Mouse (Mus musculus): ENCODE data around the gene 2810006K23Rik. TPM values are rescaled to one million over a fixed set of nuclear protein-coding genes. Genes with fewer than 3 reads are reported as not detected.
A peak's percentile ranks its signal among the peaks of the same experiment; 100 is the strongest.
"Not testable (repeated sequence)": the region's sequence is repeated elsewhere in the genome, so short reads cannot be mapped to it uniquely, and the experiment has no call there.

The 2810006K23Rik gene
- 17.7 and 19.4 TPM in 2 replicates for polyA plus RNA-seq (2015; fragmentation: Nextera tagmentation; extraction: Ambion mirVana)

GRCm38 (mm10) chr5:124327510-124328364 is at the start of gene 2810006K23Rik, which contains the start of gene Mphosph9:
2810006K23Rik (plus strand) TSS chr5:124328089.
Mphosph9 (minus strand) TSS chr5:124327972.
- ATAC-seq (ENCODE audit: insufficient number of reproducible peaks, insufficient read depth, low FRiP score, low TSS enrichment, low read depth) = peak; percentile 98
- H3K27me3 ChIP-seq = no peaks in the 10 kb centered on the region
- peak within 1 kb of the TSS; percentile 96 for H3K27ac ChIP-seq
- H3K9ac ChIP-seq = peak within 1 kb of the TSS; percentile 83
- no peaks in the 10 kb centered on the region for H3K9me3 ChIP-seq
- peak within 1 kb of the TSS; percentile 69 for H3K4me3 ChIP-seq
- H3K4me1 ChIP-seq = peaks cover 16% of the 10 kb centered on the region
- under 1% methylated on average over 72 of the region's 72 CpGs for WGBS
- H3K4me2 ChIP-seq = peak within 1 kb of the TSS; percentile 86
- peaks cover 5% of the 10 kb centered on the region; the same call in 1 of the 2 replicates for H3K36me3 ChIP-seq

- ATAC-seq (ENCODE audit: insufficient number of reproducible peaks, insufficient read depth, low FRiP score, low TSS enrichment, low read depth) = no peak
- H3K27ac ChIP-seq = no peak overlapping the region
- H3K9ac ChIP-seq = no peak overlapping the region
- H3K4me2 ChIP-seq = no peak overlapping the region
- peaks cover 77% of the 10 kb centered on the region for H3K36me3 ChIP-seq
- H3K27me3 ChIP-seq = no peaks in the 10 kb centered on the region
- H3K4me3 ChIP-seq = no peak overlapping the region
- no peaks in the 10 kb centered on the region for H3K4me1 ChIP-seq
- 93% methylated on average over 2 of the region's 2 CpGs for WGBS
- peaks cover 2% of the 10 kb centered on the region; the same call in 1 of the 2 replicates for H3K9me3 ChIP-seq
Measured at GRCm38 (mm10) chr5:124282854-124283253, 45.0 kb upstream of the 2810006K23Rik start.

GRCm38 (mm10) chr5:124284330-124284729 is 43.6 kb upstream of the 2810006K23Rik start:
- no peaks in the 10 kb centered on the region for H3K27me3 ChIP-seq
- 58% methylated on average over 3 of the region's 3 CpGs for WGBS

GRCm38 (mm10) chr5:124287616-124288247 is 40.2 kb upstream of the 2810006K23Rik start:
- Histone ChIP-seq H3K4me2 (no peak overlapping the region), H3K9ac (no peak overlapping the region), H3K4me3 (no peak overlapping the region), H3K4me1 (no peaks in the 10 kb centered on the region), H3K36me3 (peaks cover 82% of the 10 kb centered on the region), H3K27ac (no peak overlapping the region), H3K9me3 (peaks cover 3% of the 10 kb centered on the region; the same call in 1 of the 2 replicates), H3K27me3 (no peaks in the 10 kb centered on the region)
- WGBS = 96% methylated on average over 6 of the region's 6 CpGs
- ATAC-seq (ENCODE audit: insufficient number of reproducible peaks, insufficient read depth, low FRiP score, low TSS enrichment, low read depth) = no peak

More at GRCm38 (mm10) chr5:124284330-124284729, 43.6 kb upstream of the 2810006K23Rik start:
- H3K4me3 ChIP-seq = no peak overlapping the region
- no peak overlapping the region for H3K4me2 ChIP-seq
- H3K27ac ChIP-seq = no peak overlapping the region
- ATAC-seq (ENCODE audit: insufficient number of reproducible peaks, insufficient read depth, low FRiP score, low TSS enrichment, low read depth) = no peak
- H3K4me1 ChIP-seq = no peaks in the 10 kb centered on the region
- no peak overlapping the region for H3K9ac ChIP-seq
- peaks cover 78% of the 10 kb centered on the region for H3K36me3 ChIP-seq
- peaks cover 3% of the 10 kb centered on the region; the same call in 1 of the 2 replicates for H3K9me3 ChIP-seq

- H3K4me1 ChIP-seq = no peaks in the 10 kb centered on the region
- no peak overlapping the region for H3K9ac ChIP-seq
- no peak overlapping the region for H3K4me2 ChIP-seq
- no peaks in the 10 kb centered on the region for H3K27me3 ChIP-seq
- 89% methylated on average over 4 of the region's 4 CpGs for WGBS
- H3K27ac ChIP-seq = no peak overlapping the region
- no peak for ATAC-seq (ENCODE audit: insufficient number of reproducible peaks, insufficient read depth, low FRiP score, low TSS enrichment, low read depth)
- no peak overlapping the region for H3K4me3 ChIP-seq
- H3K36me3 ChIP-seq = peaks cover 90% of the 10 kb centered on the region
- peaks cover 3% of the 10 kb centered on the region; the same call in 1 of the 2 replicates for H3K9me3 ChIP-seq
Measured at GRCm38 (mm10) chr5:124290216-124290615, 37.7 kb upstream of the 2810006K23Rik start.

GRCm38 (mm10) chr5:124293967-124294366 is 33.9 kb upstream of the 2810006K23Rik start:
- WGBS = 92% methylated on average over 5 of the region's 5 CpGs
- H3K27me3 ChIP-seq = no peaks in the 10 kb centered on the region

GRCm38 (mm10) chr5:124296475-124296874 is 31.4 kb upstream of the 2810006K23Rik start:
- no peak overlapping the region for H3K4me2 ChIP-seq
- no peaks in the 10 kb centered on the region for H3K9me3 ChIP-seq
- no peak overlapping the region for H3K4me3 ChIP-seq
- 96% methylated on average over 4 of the region's 4 CpGs for WGBS
- H3K9ac ChIP-seq = no peak overlapping the region
- ATAC-seq (ENCODE audit: insufficient number of reproducible peaks, insufficient read depth, low FRiP score, low TSS enrichment, low read depth) = no peak
- H3K36me3 ChIP-seq = peaks cover 75% of the 10 kb centered on the region
- no peaks in the 10 kb centered on the region for H3K27me3 ChIP-seq
- no peaks in the 10 kb centered on the region for H3K4me1 ChIP-seq
- H3K27ac ChIP-seq = no peak overlapping the region

More at GRCm38 (mm10) chr5:124293967-124294366, 33.9 kb upstream of the 2810006K23Rik start:
- no peaks in the 10 kb centered on the region for H3K4me1 ChIP-seq
- peaks cover 86% of the 10 kb centered on the region for H3K36me3 ChIP-seq
- H3K9ac ChIP-seq = no peak overlapping the region
- ATAC-seq (ENCODE audit: insufficient number of reproducible peaks, insufficient read depth, low FRiP score, low TSS enrichment, low read depth) = no peak
- H3K27ac ChIP-seq = no peak overlapping the region
- H3K9me3 ChIP-seq = no peaks in the 10 kb centered on the region
- no peak overlapping the region for H3K4me2 ChIP-seq
- no peak overlapping the region for H3K4me3 ChIP-seq

GRCm38 (mm10) chr5:124299307-124299706 is 28.6 kb upstream of the 2810006K23Rik start:
- H3K9me3 ChIP-seq; H3K27ac ChIP-seq; H3K4me3 ChIP-seq; H3K27me3 ChIP-seq; H3K4me2 ChIP-seq; H3K4me1 ChIP-seq; ATAC-seq (ENCODE audit: insufficient number of reproducible peaks, insufficient read depth, low FRiP score, low TSS enrichment, low read depth); H3K9ac ChIP-seq: not testable (repeated sequence)
- WGBS = 53% methylated on average over 4 of the region's 4 CpGs
- H3K36me3 ChIP-seq = peaks cover 63% of the 10 kb centered on the region

- no peaks in the 10 kb centered on the region for H3K9me3 ChIP-seq
- H3K36me3 ChIP-seq = peaks cover 60% of the 10 kb centered on the region
- 71% methylated on average over 4 of the region's 4 CpGs for WGBS
- no peaks in the 10 kb centered on the region for H3K4me1 ChIP-seq
- no peak overlapping the region for H3K4me3 ChIP-seq
- ATAC-seq (ENCODE audit: insufficient number of reproducible peaks, insufficient read depth, low FRiP score, low TSS enrichment, low read depth) = no peak
- no peak overlapping the region for H3K9ac ChIP-seq
- H3K4me2 ChIP-seq = no peak overlapping the region
- no peak overlapping the region for H3K27ac ChIP-seq
- H3K27me3 ChIP-seq = no peaks in the 10 kb centered on the region
Measured at GRCm38 (mm10) chr5:124300132-124300531, 27.8 kb upstream of the 2810006K23Rik start.

GRCm38 (mm10) chr5:124302853-124303252 is 25.0 kb upstream of the 2810006K23Rik start:
- not testable (repeated sequence) for H3K4me3 ChIP-seq; H3K9me3 ChIP-seq; ATAC-seq (ENCODE audit: insufficient number of reproducible peaks, insufficient read depth, low FRiP score, low TSS enrichment, low read depth); H3K27me3 ChIP-seq; H3K9ac ChIP-seq; H3K27ac ChIP-seq; H3K4me1 ChIP-seq; H3K4me2 ChIP-seq
- 86% methylated on average over 6 of the region's 6 CpGs for WGBS
- peaks cover 65% of the 10 kb centered on the region for H3K36me3 ChIP-seq

- no peaks in the 10 kb centered on the region for H3K9me3 ChIP-seq
- no peak for ATAC-seq (ENCODE audit: insufficient number of reproducible peaks, insufficient read depth, low FRiP score, low TSS enrichment, low read depth)
- no peak overlapping the region for H3K27ac ChIP-seq
- no peaks in the 10 kb centered on the region for H3K27me3 ChIP-seq
- 93% methylated on average over 10 of the region's 10 CpGs for WGBS
- no peak overlapping the region for H3K9ac ChIP-seq
- no peaks in the 10 kb centered on the region for H3K4me1 ChIP-seq
- no peak overlapping the region for H3K4me3 ChIP-seq
- H3K4me2 ChIP-seq = no peak overlapping the region
- H3K36me3 ChIP-seq = peaks cover 76% of the 10 kb centered on the region
Measured at GRCm38 (mm10) chr5:124309155-124309554, 18.7 kb upstream of the 2810006K23Rik start.

All from embryonic facial prominence, embryonic 13.5 days (tissue).